Mouse (Mus musculus) T-helper 1 cell (primary cell): Measurements from ENCODE around the gene Map3k14.
"Not testable (repeated sequence)": the region's sequence is repeated elsewhere in the genome, so short reads cannot be mapped to it uniquely, and the experiment has no call there.

Experiments used
- in situ Hi-C: fragments of 300-600 bp; cut with MboI, MseI; formaldehyde crosslinking; loops from one replicate; pipeline ENCODE4 v1.15.1; 2025; ENCODE audit warnings: high pct_unique_total_duplicates

The Map3k14 gene

GRCm38 (mm10) chr11:103247504-103248177, 19.6 kb downstream of the Map3k14 start:
- in situ Hi-C loops = no loop called here

- in situ Hi-C loops = no loop called here
Measured at GRCm38 (mm10) chr11:103246731-103247290, 20.5 kb downstream of the Map3k14 start.

GRCm38 (mm10) chr11:103246081-103246730, 21.1 kb downstream of the Map3k14 start:
- in situ Hi-C loops = no loop called here

- in situ Hi-C loops = no loop called here
Measured at GRCm38 (mm10) chr11:103244856-103245255, 22.4 kb downstream of the Map3k14 start.

- in situ Hi-C loops = no loop called here
Measured at GRCm38 (mm10) chr11:103240740-103241139, 26.5 kb downstream of the Map3k14 start.

- in situ Hi-C loops = loop anchor here (10.0 kb wide), 1 partner anchor 87 kb away; no protein-coding TSS in a partner anchor
Measured at GRCm38 (mm10) chr11:103237757-103238156, 29.5 kb downstream of the Map3k14 start.

GRCm38 (mm10) chr11:103236903-103237302, 30.4 kb downstream of the Map3k14 start:
- in situ Hi-C loops = loop anchor here (10.0 kb wide), 1 partner anchor 88 kb away; no protein-coding TSS in a partner anchor

GRCm38 (mm10) chr11:103236431-103236830, 30.8 kb downstream of the Map3k14 start:
- in situ Hi-C loops = loop anchor here (10.0 kb wide), 1 partner anchor 88 kb away; no protein-coding TSS in a partner anchor

- in situ Hi-C loops = loop anchor here (10.0 kb wide), 1 partner anchor 89 kb away; no protein-coding TSS in a partner anchor
Measured at GRCm38 (mm10) chr11:103235702-103236101, 31.6 kb downstream of the Map3k14 start.

- in situ Hi-C loops = loop anchor here (10.0 kb wide), 1 partner anchor 90 kb away; no protein-coding TSS in a partner anchor
Measured at GRCm38 (mm10) chr11:103234447-103234846, 32.8 kb downstream of the Map3k14 start.

GRCm38 (mm10) chr11:103232966-103233365, 34.3 kb downstream of the Map3k14 start:
- in situ Hi-C loops = loop anchor here (10.0 kb wide), 1 partner anchor 92 kb away; no protein-coding TSS in a partner anchor

GRCm38 (mm10) chr11:103231367-103231766, 35.9 kb downstream of the Map3k14 start:
- in situ Hi-C loops = loop anchor here (10.0 kb wide), 1 partner anchor 93 kb away; no protein-coding TSS in a partner anchor

- in situ Hi-C loops = loop anchor here (10.0 kb wide), 1 partner anchor 94 kb away; no protein-coding TSS in a partner anchor
Measured at GRCm38 (mm10) chr11:103230626-103231025, 36.6 kb downstream of the Map3k14 start.

- in situ Hi-C loops = loop anchor here (10.0 kb wide), 1 partner anchor 95 kb away; no protein-coding TSS in a partner anchor
Measured at GRCm38 (mm10) chr11:103229608-103230007, 37.7 kb downstream of the Map3k14 start.

GRCm38 (mm10) chr11:103223951-103224456, 43.3 kb downstream of the Map3k14 start:
- in situ Hi-C loops = no loop called here

GRCm38 (mm10) chr11:103223444-103223843, 43.8 kb downstream of the Map3k14 start:
- in situ Hi-C loops = no loop called here

GRCm38 (mm10) chr11:103222718-103223117, 44.6 kb downstream of the Map3k14 start:
- in situ Hi-C loops = not testable (repeated sequence)

GRCm38 (mm10) chr11:103221437-103221836, 45.8 kb downstream of the Map3k14 start:
- in situ Hi-C loops = no loop called here

- in situ Hi-C loops = no loop called here
Measured at GRCm38 (mm10) chr11:103219995-103220394, 47.3 kb downstream of the Map3k14 start.

- in situ Hi-C loops = no loop called here
Measured at GRCm38 (mm10) chr11:103219259-103219658, 48.0 kb downstream of the Map3k14 start.

- in situ Hi-C loops = no loop called here
Measured at GRCm38 (mm10) chr11:103218517-103218901, 48.8 kb downstream of the Map3k14 start.
